Mouse (Mus musculus) forebrain, postnatal 0 days (tissue): Measurements from ENCODE around the gene Gm13090. TPM values are rescaled to one million over a fixed set of nuclear protein-coding genes. Genes with fewer than 3 reads are reported as not detected.

ENCODE experiments used
- ATAC-seq: fragments of 200-750 bp; cut with Nextera tagmentation; 2 replicates; pipeline ENCODE4 v1.8.0; 2017; ENCODE audit warnings: mild to moderate bottlenecking, moderate library complexity
- DNase-seq: peaks from one replicate; pipeline ENCODE4 v3.0.0-alpha.2; 2015
- H3K27ac ChIP-seq: fragments of 300-500 bp; sonication (generic); 2 replicates; pipeline ENCODE4 v1.5.1; 2014; ENCODE audit warnings: low read depth, mild to moderate bottlenecking, antibody characterized with exemption, low read length, moderate library complexity, mixed read lengths
- H3K27me3 ChIP-seq: fragments of 300-500 bp; sonication (generic); 2 replicates; pipeline ENCODE4 v1.6.1; 2014; ENCODE audit warnings: mild to moderate bottlenecking, low read length, mixed read lengths; ENCODE audit not compliant: insufficient read depth
- H3K36me3 ChIP-seq: fragments of 300-500 bp; sonication (generic); 2 replicates; pipeline ENCODE4 v1.6.1; 2014; ENCODE audit warnings: mild to moderate bottlenecking, moderate library complexity; ENCODE audit not compliant: insufficient read depth
- H3K4me1 ChIP-seq: fragments of 300-500 bp; sonication (generic); 2 replicates; pipeline ENCODE4 v1.6.1; 2014; ENCODE audit warnings: antibody characterized with exemption; ENCODE audit not compliant: insufficient read depth
- H3K4me2 ChIP-seq: fragments of 300-500 bp; sonication (generic); 2 replicates; pipeline ENCODE4 v1.6.1; 2014; ENCODE audit warnings: low read depth, mild to moderate bottlenecking, moderate library complexity
- H3K4me3 ChIP-seq: fragments of 300-500 bp; sonication (generic); 2 replicates; pipeline ENCODE4 v1.5.1; 2014; ENCODE audit warnings: low read depth, low read length, mixed read lengths
- H3K9ac ChIP-seq: fragments of 300-500 bp; sonication (generic); 2 replicates; pipeline ENCODE4 v1.6.1; 2014; ENCODE audit warnings: mild to moderate bottlenecking
- H3K9me3 ChIP-seq: fragments of 300-500 bp; sonication (generic); 2 replicates; pipeline ENCODE4 v1.6.1; 2016; ENCODE audit warnings: low read length
- CTCF ChIP-seq: sonication (generic); IDR thresholded peaks from 2 replicates; pipeline ENCODE4 v1.5.1; 2016; ENCODE audit warnings: antibody characterized with exemption, control low read depth, low read depth
- WGBS: fragments of 180-500 bp; shearing (Covaris S2); extraction: QIAGEN DNeasy Blood & Tissue Kit; methylation state at CpG from one replicate; pipeline ENCODE4 v1.1.7; 2014; 5-methylcytosine and 5-hydroxymethylcytosine counted together
- polyA plus RNA-seq: library from polyadenylated mRNA; unstranded; fragments of >200 nt; fragmentation: Nextera tagmentation; extraction: Ambion mirVana; gene quantifications from 2 replicates; pipeline ENCODE4 v1.2.1, GENCODE M21; 2015
- total RNA-seq: library from RNA; depleted of rRNA; stranded (reverse); fragments of >200 nt; gene quantifications from 2 replicates; pipeline ENCODE4 v1.2.3, GENCODE M21; 2014; rRNA removed

Gene Gm13090
- not detected in 2 replicates for total RNA-seq
- polyA plus RNA-seq: not detected in 2 replicates

GRCm38 (mm10) chr4:151089270-151089669 lies at the start of gene Gm13090:
Gene Gm13090, plus strand, starts transcription at chr4:151089570.
- Histone ChIP-seq H3K4me2 (no peak within 1 kb of the TSS), H3K36me3 (peaks cover 32% of the 10 kb centered on the region), H3K27ac (peak within 1 kb of the TSS; percentile 30; the same call in 1 of the 2 replicates), H3K4me1 (no peaks in the 10 kb centered on the region), H3K4me3 (no peak within 1 kb of the TSS), H3K9me3 (no peaks in the 10 kb centered on the region), H3K9ac (no peak within 1 kb of the TSS), H3K27me3 (no peaks in the 10 kb centered on the region)
- ATAC-seq (0 out of 2 replicates have a peak, but pooled peaks have one; percentile 26), DNase-seq (no peak)
- WGBS: 79% methylated on average over 7 of the region's 7 CpGs
- TF ChIP-seq CTCF: no peak

- WGBS: 90% methylated on average over 5 of the region's 5 CpGs
- H3K4me3 ChIP-seq: no peak overlapping the region
- H3K27me3 ChIP-seq: no peaks in the 10 kb centered on the region
- no peaks in the 10 kb centered on the region for H3K9me3 ChIP-seq
- DNase-seq (no peak), ATAC-seq (no peak)
- H3K4me2 ChIP-seq: no peak overlapping the region
- H3K36me3 ChIP-seq: peaks cover 3% of the 10 kb centered on the region; the same call in 1 of the 2 replicates
- TF ChIP-seq CTCF: no peak
- H3K4me1 ChIP-seq: no peaks in the 10 kb centered on the region; the same call in 1 of the 2 replicates
- no peak overlapping the region for H3K9ac ChIP-seq
- H3K27ac ChIP-seq: no peak overlapping the region
Observed at GRCm38 (mm10) chr4:151041506-151041905, 47.9 kb upstream of the Gm13090 start.

- no peak for DNase-seq
- no peak for ATAC-seq
- Histone ChIP-seq H3K4me3 (peak overlapping the region; percentile 60; the same call in 1 of the 2 replicates), H3K4me2 (peak overlapping the region; percentile 92; the same call in 1 of the 2 replicates), H3K27ac (no peak overlapping the region), H3K9ac (no peak overlapping the region), H3K36me3 (peaks cover 17% of the 10 kb centered on the region), H3K9me3 (no peaks in the 10 kb centered on the region), H3K4me1 (no peaks in the 10 kb centered on the region; the same call in 1 of the 2 replicates), H3K27me3 (no peaks in the 10 kb centered on the region)
- 40% methylated on average over 5 of the region's 5 CpGs for WGBS
- no peak for TF ChIP-seq CTCF
Observed at GRCm38 (mm10) chr4:151043281-151043680, 46.1 kb upstream of the Gm13090 start.

GRCm38 (mm10) chr4:151044037-151044943 lies 45.1 kb upstream of the Gm13090 start, which contains the start of gene Per3:
Gene Per3, minus strand, starts transcription at chr4:151044665.
- 3% methylated on average over 76 of the region's 79 CpGs for WGBS

GRCm38 (mm10) chr4:151044944-151045570 lies 44.3 kb upstream of the Gm13090 start:
- no peak for ATAC-seq
- peak overlapping the region; percentile 32 for H3K9ac ChIP-seq
- DNase-seq: no peak
- H3K4me3 ChIP-seq: peak overlapping the region; percentile 60
- H3K4me2 ChIP-seq: peak overlapping the region; percentile 92
- H3K9me3 ChIP-seq: no peaks in the 10 kb centered on the region
- H3K36me3 ChIP-seq: peaks cover 27% of the 10 kb centered on the region
- WGBS: 4% methylated on average over 21 of the region's 21 CpGs
- TF ChIP-seq CTCF: no peak
- H3K4me1 ChIP-seq: no peaks in the 10 kb centered on the region; the same call in 1 of the 2 replicates
- H3K27ac ChIP-seq: no peak overlapping the region
- no peaks in the 10 kb centered on the region for H3K27me3 ChIP-seq

More at GRCm38 (mm10) chr4:151044037-151044943, 45.1 kb upstream of the Gm13090 start, which contains the start of gene Per3:
- Histone ChIP-seq H3K36me3 (peaks cover 21% of the 10 kb centered on the region), H3K9ac (peak within 1 kb of the TSS; percentile 32), H3K27ac (no peak within 1 kb of the TSS), H3K9me3 (no peaks in the 10 kb centered on the region), H3K4me2 (peak within 1 kb of the TSS; percentile 92), H3K4me3 (peak within 1 kb of the TSS; percentile 60), H3K27me3 (no peaks in the 10 kb centered on the region), H3K4me1 (no peaks in the 10 kb centered on the region; the same call in 1 of the 2 replicates)
- DNase-seq (peak; percentile 89), ATAC-seq (peak; percentile 97)
- TF ChIP-seq CTCF: no peak

- Histone ChIP-seq H3K27ac (no peak overlapping the region), H3K4me1 (no peaks in the 10 kb centered on the region; the same call in 1 of the 2 replicates), H3K27me3 (no peaks in the 10 kb centered on the region), H3K36me3 (peaks cover 39% of the 10 kb centered on the region), H3K4me3 (no peak overlapping the region), H3K9me3 (no peaks in the 10 kb centered on the region), H3K4me2 (no peak overlapping the region), H3K9ac (no peak overlapping the region)
- no peak for TF ChIP-seq CTCF
- no peak for ATAC-seq
- DNase-seq: no peak
- 76% methylated on average over 3 of the region's 3 CpGs for WGBS
Observed at GRCm38 (mm10) chr4:151046524-151046923, 42.8 kb upstream of the Gm13090 start.
